Mouse (Mus musculus) forebrain, embryonic 13.5 days (tissue): ENCODE data around the gene Cc2d2a. TPM values are rescaled to one million over a fixed set of nuclear protein-coding genes. Genes with fewer than 3 reads are reported as not detected.

Experiments
- ATAC-seq: fragments of 200-750 bp; cut with Nextera tagmentation; 2 replicates; pipeline ENCODE4 v1.8.0; 2017
- H3K27ac ChIP-seq: fragments of 300-500 bp; sonication (generic); 2 replicates; pipeline ENCODE4 v1.5.1; 2015; ENCODE audit warnings: inconsistent platforms, mild to moderate bottlenecking, moderate library complexity
- H3K27me3 ChIP-seq: fragments of 300-500 bp; sonication (generic); 2 replicates; pipeline ENCODE4 v1.6.1; 2015; ENCODE audit warnings: mild to moderate bottlenecking, inconsistent platforms
- H3K36me3 ChIP-seq: fragments of 300-500 bp; sonication (generic); 2 replicates; pipeline ENCODE4 v1.6.1; 2015; ENCODE audit warnings: mild to moderate bottlenecking, inconsistent platforms; ENCODE audit not compliant: poor library complexity, severe bottlenecking
- H3K4me1 ChIP-seq: fragments of 300-500 bp; sonication (generic); 2 replicates; pipeline ENCODE4 v1.6.1; 2015; ENCODE audit warnings: inconsistent platforms
- H3K4me2 ChIP-seq: fragments of 300-500 bp; sonication (generic); 2 replicates; pipeline ENCODE4 v1.6.1; 2015; ENCODE audit warnings: inconsistent platforms, mild to moderate bottlenecking, moderate library complexity
- H3K4me3 ChIP-seq: fragments of 300-500 bp; sonication (generic); 2 replicates; pipeline ENCODE4 v1.5.1; 2015; ENCODE audit warnings: mild to moderate bottlenecking, inconsistent platforms
- H3K9ac ChIP-seq: fragments of 300-500 bp; sonication (generic); 2 replicates; pipeline ENCODE4 v1.6.1; 2015; ENCODE audit warnings: mild to moderate bottlenecking, inconsistent platforms
- H3K9me3 ChIP-seq: fragments of 300-500 bp; sonication (generic); replicated peaks from 2 replicates; pipeline ENCODE4 v1.6.1; 2016; ENCODE audit warnings: inconsistent platforms
- WGBS: fragments of 180-500 bp; shearing (Covaris S2); methylation state at CpG from one replicate; pipeline ENCODE4 v1.1.7; 2015; 5-methylcytosine and 5-hydroxymethylcytosine counted together
- polyA plus RNA-seq: library from polyadenylated mRNA; unstranded; fragments of >200 nt; fragmentation: Nextera tagmentation; extraction: Ambion mirVana; gene quantifications from 2 replicates; pipeline ENCODE4 v1.2.1, GENCODE M21; 2015

The Cc2d2a gene
- 8.7 and 10.0 TPM in 2 replicates for polyA plus RNA-seq

GRCm38 (mm10) chr5:43661997-43662961, at the start of gene Cc2d2a:
TSS of gene Cc2d2a (plus strand) at chr5:43662346.
- WGBS: 4% methylated on average over 19 of the region's 19 CpGs
- H3K4me1 ChIP-seq: peaks cover 37% of the 10 kb centered on the region
- peak within 1 kb of the TSS; percentile 72 for H3K27ac ChIP-seq
- ATAC-seq: peak; percentile 77
- peak within 1 kb of the TSS; percentile 54 for H3K4me2 ChIP-seq
- H3K27me3 ChIP-seq: no peaks in the 10 kb centered on the region
- H3K36me3 ChIP-seq: no peaks in the 10 kb centered on the region
- H3K9me3 ChIP-seq: no peaks in the 10 kb centered on the region
- H3K9ac ChIP-seq: peak within 1 kb of the TSS; percentile 54
- peak within 1 kb of the TSS; percentile 33 for H3K4me3 ChIP-seq

- H3K9me3 ChIP-seq: no peaks in the 10 kb centered on the region
- H3K4me1 ChIP-seq: peaks cover 13% of the 10 kb centered on the region
- peak; percentile 90 for ATAC-seq
- WGBS: 54% methylated on average over 7 of the region's 7 CpGs
- H3K36me3 ChIP-seq: no peaks in the 10 kb centered on the region
- H3K27ac ChIP-seq: no peak overlapping the region
- H3K9ac ChIP-seq: no peak overlapping the region
- no peak overlapping the region for H3K4me3 ChIP-seq
- H3K4me2 ChIP-seq: no peak overlapping the region
- no peaks in the 10 kb centered on the region for H3K27me3 ChIP-seq
These were observed 40.4 kb upstream of the Cc2d2a start for GRCm38 (mm10) chr5:43621575-43622299.

GRCm38 (mm10) chr5:43625407-43625806, 36.7 kb upstream of the Cc2d2a start:
- H3K4me2 ChIP-seq: no peak overlapping the region
- no peak overlapping the region for H3K9ac ChIP-seq
- no peak overlapping the region for H3K27ac ChIP-seq
- H3K9me3 ChIP-seq: no peaks in the 10 kb centered on the region
- H3K4me1 ChIP-seq: peaks cover 13% of the 10 kb centered on the region
- ATAC-seq: no peak
- H3K36me3 ChIP-seq: no peaks in the 10 kb centered on the region
- no peaks in the 10 kb centered on the region for H3K27me3 ChIP-seq
- 89% methylated on average over 4 of the region's 4 CpGs for WGBS
- no peak overlapping the region for H3K4me3 ChIP-seq

GRCm38 (mm10) chr5:43634071-43634601, 28.0 kb upstream of the Cc2d2a start:
- no peak overlapping the region for H3K4me2 ChIP-seq
- 89% methylated on average over 5 of the region's 5 CpGs for WGBS
- no peaks in the 10 kb centered on the region for H3K4me1 ChIP-seq
- no peak overlapping the region for H3K4me3 ChIP-seq
- no peaks in the 10 kb centered on the region for H3K36me3 ChIP-seq
- H3K9ac ChIP-seq: no peak overlapping the region
- ATAC-seq: peak; percentile 43; the same call in 1 of the 2 replicates
- H3K27me3 ChIP-seq: no peaks in the 10 kb centered on the region
- no peak overlapping the region for H3K27ac ChIP-seq
- no peaks in the 10 kb centered on the region for H3K9me3 ChIP-seq

GRCm38 (mm10) chr5:43634602-43635081, 27.5 kb upstream of the Cc2d2a start:
- no peaks in the 10 kb centered on the region for H3K4me1 ChIP-seq
- no peak overlapping the region for H3K4me2 ChIP-seq
- 36% methylated on average over 9 of the region's 9 CpGs for WGBS
- H3K36me3 ChIP-seq: no peaks in the 10 kb centered on the region
- ATAC-seq: peak; percentile 88
- H3K4me3 ChIP-seq: no peak overlapping the region
- no peaks in the 10 kb centered on the region for H3K9me3 ChIP-seq
- H3K27me3 ChIP-seq: no peaks in the 10 kb centered on the region
- no peak overlapping the region for H3K9ac ChIP-seq
- no peak overlapping the region for H3K27ac ChIP-seq

GRCm38 (mm10) chr5:43645020-43645419, 17.1 kb upstream of the Cc2d2a start:
- H3K4me1 ChIP-seq: no peaks in the 10 kb centered on the region
- H3K27ac ChIP-seq: no peak overlapping the region
- WGBS: 55% methylated on average over 4 of the region's 4 CpGs
- ATAC-seq: no peak
- H3K27me3 ChIP-seq: no peaks in the 10 kb centered on the region
- no peak overlapping the region for H3K4me2 ChIP-seq
- H3K9me3 ChIP-seq: no peaks in the 10 kb centered on the region
- no peaks in the 10 kb centered on the region for H3K36me3 ChIP-seq
- H3K4me3 ChIP-seq: no peak overlapping the region
- H3K9ac ChIP-seq: no peak overlapping the region

- WGBS: 88% methylated on average over 12 of the region's 12 CpGs
- Histone ChIP-seq H3K27me3 (no peaks in the 10 kb centered on the region), H3K27ac (no peak overlapping the region), H3K36me3 (no peaks in the 10 kb centered on the region), H3K9ac (no peak overlapping the region), H3K9me3 (no peaks in the 10 kb centered on the region), H3K4me1 (no peaks in the 10 kb centered on the region), H3K4me2 (no peak overlapping the region), H3K4me3 (no peak overlapping the region)
- ATAC-seq: no peak
These were observed 14.9 kb upstream of the Cc2d2a start for GRCm38 (mm10) chr5:43647098-43647774.

- no peaks in the 10 kb centered on the region for H3K36me3 ChIP-seq
- 81% methylated on average over 3 of the region's 3 CpGs for WGBS
- ATAC-seq: no peak
- H3K4me1 ChIP-seq: peaks cover 37% of the 10 kb centered on the region
- no peak overlapping the region for H3K4me3 ChIP-seq
- no peak overlapping the region for H3K9ac ChIP-seq
- H3K9me3 ChIP-seq: no peaks in the 10 kb centered on the region
- H3K27ac ChIP-seq: peak overlapping the region; percentile 72; the same call in 1 of the 2 replicates
- no peak overlapping the region for H3K4me2 ChIP-seq
- no peaks in the 10 kb centered on the region for H3K27me3 ChIP-seq
These were observed 648 bp upstream of the Cc2d2a start for GRCm38 (mm10) chr5:43661498-43661897.

GRCm38 (mm10) chr5:43663531-43663930, 1.4 kb downstream of the Cc2d2a start:
- ATAC-seq: no peak
- WGBS: 52% methylated on average over 6 of the region's 6 CpGs
- Histone ChIP-seq H3K36me3 (no peaks in the 10 kb centered on the region), H3K9me3 (no peaks in the 10 kb centered on the region), H3K27me3 (no peaks in the 10 kb centered on the region), H3K27ac (no peak overlapping the region), H3K4me3 (no peak overlapping the region), H3K9ac (no peak overlapping the region), H3K4me1 (peaks cover 37% of the 10 kb centered on the region), H3K4me2 (peak overlapping the region; percentile 32)

- peak; percentile 64 for ATAC-seq
- H3K27ac ChIP-seq: no peak overlapping the region
- peak overlapping the region; percentile 55 for H3K4me2 ChIP-seq
- H3K27me3 ChIP-seq: no peaks in the 10 kb centered on the region
- H3K9ac ChIP-seq: no peak overlapping the region
- no peaks in the 10 kb centered on the region for H3K9me3 ChIP-seq
- peaks cover 37% of the 10 kb centered on the region for H3K4me1 ChIP-seq
- peak overlapping the region; percentile 24 for H3K4me3 ChIP-seq
- H3K36me3 ChIP-seq: no peaks in the 10 kb centered on the region
- WGBS: 7% methylated on average over 5 of the region's 5 CpGs
These were observed 3.0 kb downstream of the Cc2d2a start for GRCm38 (mm10) chr5:43665144-43665543.

- WGBS: 79% methylated on average over 8 of the region's 8 CpGs
- H3K27ac ChIP-seq: no peak overlapping the region
- no peak overlapping the region for H3K4me2 ChIP-seq
- no peak overlapping the region for H3K4me3 ChIP-seq
- H3K36me3 ChIP-seq: 0 out of 2 replicates have a peak, but pooled peaks cover 2% of the 10 kb centered on the region
- H3K9ac ChIP-seq: no peak overlapping the region
- H3K4me1 ChIP-seq: peaks cover 23% of the 10 kb centered on the region
- H3K9me3 ChIP-seq: no peaks in the 10 kb centered on the region
- ATAC-seq: no peak
- H3K27me3 ChIP-seq: no peaks in the 10 kb centered on the region
These were observed 7.0 kb downstream of the Cc2d2a start for GRCm38 (mm10) chr5:43669118-43669645.
